Mouse (Mus musculus) kidney, embryonic 14.5 days (tissue): ENCODE results near the gene Wdr86. TPM values are rescaled to one million over a fixed set of nuclear protein-coding genes. Genes with fewer than 3 reads are reported as not detected.

Experiments
- ATAC-seq: fragments of 200-750 bp; cut with Nextera tagmentation; 2 replicates; pipeline ENCODE4 v1.8.0; 2017; ENCODE audit warnings: moderate number of reproducible peaks, mild to moderate bottlenecking, moderate TSS enrichment, moderate library complexity; ENCODE audit not compliant: low FRiP score, low TSS enrichment
- H3K27ac ChIP-seq: fragments of 300-500 bp; sonication (generic); 2 replicates; pipeline ENCODE4 v1.5.1; 2014; ENCODE audit warnings: low read depth, mild to moderate bottlenecking, low read length, moderate library complexity, mixed read lengths
- H3K27me3 ChIP-seq: fragments of 300-500 bp; sonication (generic); 2 replicates; pipeline ENCODE4 v1.6.1; 2014; ENCODE audit warnings: mild to moderate bottlenecking, low read length; ENCODE audit not compliant: control insufficient read depth, insufficient read depth
- H3K36me3 ChIP-seq: fragments of 300-500 bp; sonication (generic); 2 replicates; pipeline ENCODE4 v1.6.1; 2014; ENCODE audit warnings: low read length, mixed read lengths; ENCODE audit not compliant: control insufficient read depth, insufficient read depth
- H3K4me1 ChIP-seq: fragments of 300-500 bp; sonication (generic); 2 replicates; pipeline ENCODE4 v1.6.1; 2014; ENCODE audit warnings: low read length, mixed read lengths; ENCODE audit not compliant: control insufficient read depth, insufficient read depth
- H3K4me2 ChIP-seq: fragments of 300-500 bp; sonication (generic); replicated peaks from 2 replicates; pipeline ENCODE4 v1.6.1; 2014; ENCODE audit warnings: low read depth, mild to moderate bottlenecking, low read length
- H3K4me3 ChIP-seq: fragments of 300-500 bp; sonication (generic); 2 replicates; pipeline ENCODE4 v1.5.1; 2014; ENCODE audit warnings: mild to moderate bottlenecking, low read length
- H3K9ac ChIP-seq: fragments of 300-500 bp; sonication (generic); 2 replicates; pipeline ENCODE4 v1.6.1; 2014; ENCODE audit warnings: low read depth, mild to moderate bottlenecking, low read length, moderate library complexity
- H3K9me3 ChIP-seq: fragments of 300-500 bp; sonication (generic); 2 replicates; pipeline ENCODE4 v1.6.1; 2016; ENCODE audit warnings: low read length; ENCODE audit not compliant: control insufficient read depth
- WGBS: fragments of 180-500 bp; shearing (Covaris S2); extraction: QIAGEN DNeasy Blood & Tissue Kit; methylation state at CpG from one replicate; pipeline ENCODE4 v1.1.7; 2014; 5-methylcytosine and 5-hydroxymethylcytosine counted together
- polyA plus RNA-seq: library from polyadenylated mRNA; unstranded; fragments of >200 nt; fragmentation: Nextera tagmentation; extraction: Ambion mirVana; gene quantifications from 2 replicates; pipeline ENCODE4 v1.2.1, GENCODE M21; 2014

Gene Wdr86
- polyA plus RNA-seq, 1 experiment from 2014 or later: 37.0 TPM

- no peak for ATAC-seq
- Histone ChIP-seq H3K36me3 (no peaks in the 10 kb centered on the region), H3K9ac (no peak overlapping the region), H3K4me2 (peak overlapping the region; percentile 49), H3K4me1 (peaks cover 41% of the 10 kb centered on the region), H3K9me3 (no peaks in the 10 kb centered on the region), H3K27ac (peak overlapping the region; percentile 98), H3K4me3 (peak overlapping the region; percentile 38), H3K27me3 (no peaks in the 10 kb centered on the region)
- WGBS: 0% methylated on average over 2 of the region's 2 CpGs
Observed at GRCm38 (mm10) chr5:24752175-24752498, 21.6 kb upstream of the Wdr86 start.

GRCm38 (mm10) chr5:24751305-24752174 is 21.0 kb upstream of the Wdr86 start:
- no peaks in the 10 kb centered on the region for H3K27me3 ChIP-seq
- peak overlapping the region; percentile 38 for H3K4me3 ChIP-seq
- H3K4me2 ChIP-seq: peak overlapping the region; percentile 49
- peak; percentile 77 for ATAC-seq
- no peaks in the 10 kb centered on the region for H3K9me3 ChIP-seq
- no peaks in the 10 kb centered on the region for H3K36me3 ChIP-seq
- peaks cover 44% of the 10 kb centered on the region for H3K4me1 ChIP-seq
- WGBS: 3% methylated on average over 25 of the region's 25 CpGs
- peak overlapping the region; percentile 71 for H3K9ac ChIP-seq
- H3K27ac ChIP-seq: peak overlapping the region; percentile 98

GRCm38 (mm10) chr5:24750321-24751304 is 20.1 kb upstream of the Wdr86 start:
- Histone ChIP-seq H3K4me1 (peaks cover 44% of the 10 kb centered on the region), H3K4me3 (peak overlapping the region; percentile 38), H3K9me3 (no peaks in the 10 kb centered on the region), H3K36me3 (no peaks in the 10 kb centered on the region), H3K27me3 (no peaks in the 10 kb centered on the region), H3K9ac (peak overlapping the region; percentile 71), H3K4me2 (peak overlapping the region; percentile 49), H3K27ac (peak overlapping the region; percentile 98)
- 2% methylated on average over 55 of the region's 59 CpGs for WGBS
- ATAC-seq: peak; percentile 71

- Histone ChIP-seq H3K36me3 (no peaks in the 10 kb centered on the region), H3K27me3 (no peaks in the 10 kb centered on the region), H3K4me3 (peak overlapping the region; percentile 38), H3K27ac (peak overlapping the region; percentile 82), H3K4me1 (peaks cover 41% of the 10 kb centered on the region), H3K9ac (no peak overlapping the region), H3K9me3 (no peaks in the 10 kb centered on the region), H3K4me2 (peak overlapping the region; percentile 49)
- ATAC-seq: no peak
- 58% methylated on average over 5 of the region's 5 CpGs for WGBS
Observed at GRCm38 (mm10) chr5:24749731-24750130, 19.2 kb upstream of the Wdr86 start.

GRCm38 (mm10) chr5:24747533-24747932 is 17.0 kb upstream of the Wdr86 start:
- Histone ChIP-seq H3K36me3 (no peaks in the 10 kb centered on the region), H3K27me3 (no peaks in the 10 kb centered on the region), H3K27ac (peak overlapping the region; percentile 63; the same call in 1 of the 2 replicates), H3K4me3 (no peak overlapping the region), H3K9ac (no peak overlapping the region), H3K4me2 (no peak overlapping the region), H3K4me1 (peaks cover 35% of the 10 kb centered on the region), H3K9me3 (no peaks in the 10 kb centered on the region)
- no peak for ATAC-seq
- WGBS: 9% methylated on average over 6 of the region's 6 CpGs

- H3K9ac ChIP-seq: no peak overlapping the region
- H3K27me3 ChIP-seq: no peaks in the 10 kb centered on the region
- no peaks in the 10 kb centered on the region for H3K36me3 ChIP-seq
- H3K4me1 ChIP-seq: peaks cover 15% of the 10 kb centered on the region
- no peak for ATAC-seq
- H3K27ac ChIP-seq: no peak overlapping the region
- no peaks in the 10 kb centered on the region for H3K9me3 ChIP-seq
- WGBS: 90% methylated on average over 10 of the region's 10 CpGs
- H3K4me3 ChIP-seq: no peak overlapping the region
- H3K4me2 ChIP-seq: no peak overlapping the region
Observed at GRCm38 (mm10) chr5:24743956-24744355, 13.4 kb upstream of the Wdr86 start.

- H3K9ac ChIP-seq: no peak overlapping the region
- 0 out of 2 replicates have a peak, but pooled peaks cover 6% of the 10 kb centered on the region for H3K4me1 ChIP-seq
- no peaks in the 10 kb centered on the region for H3K36me3 ChIP-seq
- no peak overlapping the region for H3K4me2 ChIP-seq
- no peaks in the 10 kb centered on the region for H3K9me3 ChIP-seq
- 64% methylated on average over 15 of the region's 15 CpGs for WGBS
- H3K27me3 ChIP-seq: no peaks in the 10 kb centered on the region
- no peak overlapping the region for H3K27ac ChIP-seq
- no peak overlapping the region for H3K4me3 ChIP-seq
- ATAC-seq: no peak
Observed at GRCm38 (mm10) chr5:24741172-24741885, 10.8 kb upstream of the Wdr86 start.

GRCm38 (mm10) chr5:24739141-24739753 is 8.7 kb upstream of the Wdr86 start:
- no peaks in the 10 kb centered on the region for H3K36me3 ChIP-seq
- no peak overlapping the region for H3K4me3 ChIP-seq
- H3K4me2 ChIP-seq: peak overlapping the region; percentile 12; the same call in 1 of the 2 replicates
- H3K9ac ChIP-seq: 0 out of 2 replicates have a peak overlapping the region, but pooled peaks have one; percentile 18
- WGBS: 55% methylated on average over 15 of the region's 15 CpGs
- peak; percentile 59; the same call in 1 of the 2 replicates for ATAC-seq
- H3K27me3 ChIP-seq: no peaks in the 10 kb centered on the region
- no peaks in the 10 kb centered on the region for H3K9me3 ChIP-seq
- H3K4me1 ChIP-seq: 0 out of 2 replicates have a peak, but pooled peaks cover 6% of the 10 kb centered on the region
- peak overlapping the region; percentile 85 for H3K27ac ChIP-seq
